Mouse (Mus musculus) hematopoietic stem cell, adult 5-6 weeks (primary cell): ENCODE results near the gene Krtap6-5. TPM values are rescaled to one million over a fixed set of nuclear protein-coding genes. Genes with fewer than 3 reads are reported as not detected.
"Not testable (repeated sequence)": the region's sequence is repeated elsewhere in the genome, so short reads cannot be mapped to it uniquely, and the experiment has no call there.

Experiments
- ATAC-seq, 2 experiments: fragments of 125-278 bp in 1 of 2; replicated peaks in 1 of 2; 2 replicates each; pipeline ENCODE4 v1.8.0; 2016 to 2017; ENCODE audit warnings: inconsistent platforms in 2 of 2, mild to moderate bottlenecking in 2 of 2, moderate number of reproducible peaks in 2 of 2, low read depth in 1 of 2, moderate TSS enrichment in 1 of 2; ENCODE audit not compliant: low FRiP score in 2 of 2, poor library complexity in 2 of 2, severe bottlenecking in 2 of 2, insufficient read depth in 1 of 2, low TSS enrichment in 1 of 2
- total RNA-seq: library from RNA; stranded (forward); fragments of 172-1452, 232-1000 nt; gene quantifications from 2 replicates; pipeline ENCODE4 v1.2.3, GENCODE M21; 2017

Krtap6-5 gene
- not detected in 2 replicates for total RNA-seq

DNA sequence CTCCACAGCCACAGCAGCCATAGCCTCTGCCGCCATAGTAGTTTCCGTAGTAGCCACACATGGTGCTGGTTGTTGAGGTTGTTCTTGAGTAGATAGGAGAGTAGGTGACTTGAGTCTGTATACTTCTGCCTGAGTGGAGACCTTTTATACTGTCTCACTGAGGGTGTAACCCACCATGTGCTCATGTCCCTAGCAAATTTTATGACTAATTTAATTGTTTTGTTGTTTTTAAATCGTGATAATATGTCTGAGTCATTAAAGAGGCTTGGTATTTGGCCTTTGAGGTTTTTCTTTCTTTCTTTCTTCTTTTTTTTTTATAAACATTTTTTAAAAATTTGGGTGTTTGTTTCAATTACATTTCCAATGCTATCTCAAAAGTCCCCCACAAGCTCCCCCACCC, at the start of gene Krtap6-5:
Gene Krtap6-5 (minus strand): TSS at position 101 of the 400 bp plus-strand sequence.
- ATAC-seq: no peak

DNA sequence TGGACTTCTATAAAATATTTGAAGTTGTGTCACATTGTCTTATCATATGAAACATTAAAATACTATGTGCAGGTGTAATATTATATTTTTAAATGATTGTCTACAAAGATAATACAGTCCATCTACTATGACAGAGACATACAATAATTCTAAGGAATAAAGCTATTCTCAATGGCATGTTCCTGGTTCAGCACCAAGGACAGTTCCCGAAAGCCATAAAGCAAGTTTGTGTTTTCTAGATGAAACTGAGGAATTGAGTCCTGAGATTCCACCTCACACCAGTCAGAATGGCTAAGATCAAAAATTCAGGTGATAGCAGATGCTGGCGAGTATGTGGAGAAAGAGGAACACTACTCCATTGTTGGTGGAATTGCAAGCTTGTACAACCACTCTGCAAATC, 23.4 kb upstream of the Krtap6-5 start:
- not testable (repeated sequence) for ATAC-seq

DNA sequence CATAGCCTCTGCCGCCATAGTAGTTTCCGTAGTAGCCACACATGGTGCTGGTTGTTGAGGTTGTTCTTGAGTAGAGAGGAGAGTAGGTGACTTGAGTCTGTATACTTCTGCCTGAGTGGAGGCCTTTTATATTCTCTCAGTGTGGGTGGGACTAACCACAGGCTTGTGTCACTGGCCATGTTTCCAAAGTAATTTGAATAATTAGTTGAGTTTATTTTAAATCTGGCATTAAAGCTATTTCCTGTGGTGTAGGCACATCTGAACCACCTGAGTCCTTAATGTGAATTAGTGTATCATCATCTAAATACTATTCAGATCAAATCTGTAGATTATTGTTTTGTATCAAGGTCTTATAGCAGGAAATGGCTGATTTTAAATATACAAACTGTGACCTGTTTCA, 16.2 kb upstream of the Krtap6-5 start, which contains the start of gene 1110025L11Rik:
Gene 1110025L11Rik (minus strand): TSS at position 101 of the 400 bp plus-strand sequence.
- not testable (repeated sequence) for ATAC-seq

DNA sequence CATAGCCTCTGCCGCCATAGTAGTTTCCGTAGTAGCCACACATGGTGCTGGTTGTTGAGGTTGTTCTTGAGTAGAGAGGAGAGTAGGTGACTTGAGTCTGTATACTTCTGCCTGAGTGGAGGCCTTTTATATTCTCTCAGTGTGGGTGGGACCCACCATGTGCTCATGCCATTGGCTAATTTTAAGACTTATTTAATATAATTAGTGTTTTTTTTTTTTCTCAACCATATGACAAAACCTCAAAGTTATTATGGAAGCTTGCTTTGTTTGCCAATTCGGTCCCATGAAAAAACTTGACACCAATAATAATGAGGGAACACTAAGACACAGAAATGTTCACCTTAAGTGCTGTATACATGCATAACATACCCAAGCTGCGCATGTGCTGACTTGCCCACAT, 6.3 kb downstream of the Krtap6-5 start, which contains the start of gene Gm10228:
Gene Gm10228 (minus strand): TSS at position 101 of the 400 bp plus-strand sequence.
- not testable (repeated sequence) for ATAC-seq

DNA sequence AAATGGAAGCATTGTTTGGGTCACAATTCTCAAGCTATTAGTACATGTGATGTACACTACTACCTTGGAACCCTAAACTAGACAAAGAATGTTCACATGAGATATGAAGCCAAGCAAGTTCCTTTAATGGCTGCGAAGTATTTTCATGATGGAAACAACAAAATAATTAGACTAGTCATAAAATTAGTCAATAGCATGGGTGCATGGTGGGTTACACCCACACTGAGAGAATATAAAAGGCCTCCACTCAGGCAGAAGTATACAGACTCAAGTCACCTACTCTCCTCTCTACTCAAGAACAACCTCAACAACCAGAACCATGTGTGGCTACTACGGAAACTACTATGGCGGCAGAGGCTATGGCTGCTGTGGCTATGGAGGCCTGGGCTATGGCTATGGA, 16.3 kb downstream of the Krtap6-5 start, which contains the start of gene Krtap6-1:
Gene Krtap6-1 (plus strand): TSS at position 301 of the 400 bp plus-strand sequence.
- not testable (repeated sequence) for ATAC-seq

DNA sequence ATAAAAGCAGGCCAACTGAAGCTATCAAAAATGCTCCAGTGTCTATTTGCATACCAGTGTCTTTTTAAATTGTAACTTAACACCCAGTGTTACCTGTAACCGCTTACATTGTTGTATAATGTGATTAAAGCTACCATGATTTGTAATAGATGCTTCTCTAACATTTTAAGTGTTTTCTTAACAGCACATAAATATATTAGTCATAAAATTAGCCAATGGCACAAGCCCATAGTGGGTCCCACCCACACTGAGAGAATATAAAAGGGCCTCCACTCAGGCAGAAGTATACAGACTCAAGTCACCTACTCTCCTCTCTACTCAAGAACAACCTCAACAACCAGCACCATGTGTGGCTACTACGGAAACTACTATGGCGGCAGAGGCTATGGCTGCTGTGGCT, 32.7 kb downstream of the Krtap6-5 start, which contains the start of gene Gm10229:
Gene Gm10229 (plus strand): TSS at position 301 of the 400 bp plus-strand sequence.
- not testable (repeated sequence) for ATAC-seq

DNA sequence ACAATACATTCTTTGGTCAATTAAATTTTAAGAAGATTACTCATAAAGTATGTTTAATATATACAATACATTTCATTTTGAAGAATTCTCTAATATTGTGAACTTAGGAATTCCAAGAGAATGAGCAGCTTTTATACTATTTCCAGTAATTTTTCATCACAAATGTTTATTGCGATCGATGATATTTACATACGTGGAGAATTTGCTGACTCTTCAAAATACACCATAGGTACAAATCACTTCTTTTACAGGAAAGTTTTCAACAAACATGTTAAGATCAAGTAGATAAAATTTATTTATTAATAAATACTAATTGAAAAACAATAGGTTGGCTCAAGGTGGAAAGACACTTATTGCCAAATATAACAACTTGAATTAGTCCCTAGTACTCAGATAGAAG, 33.7 kb downstream of the Krtap6-5 start:
- ATAC-seq: no peak

DNA sequence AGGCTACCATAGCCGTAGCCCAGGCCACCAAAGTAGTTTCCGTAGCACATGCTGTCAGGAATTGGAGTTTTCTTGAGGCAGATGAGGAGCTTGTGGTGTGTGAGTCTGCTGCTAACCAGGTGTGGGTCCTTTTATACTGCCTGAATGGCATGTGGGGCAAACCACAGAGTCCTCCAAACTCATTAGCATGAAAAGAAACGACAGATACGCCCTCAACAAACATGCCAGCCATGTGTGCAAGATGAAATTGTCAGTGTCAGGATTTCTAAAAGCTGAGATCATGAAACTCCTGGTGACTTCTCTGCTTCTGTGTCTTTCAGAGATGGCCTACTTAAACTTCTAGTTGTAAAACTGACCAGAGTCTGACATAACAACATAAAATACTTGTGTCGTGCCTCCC, 37.0 kb downstream of the Krtap6-5 start, which contains the start of gene Krtap22-2:
Gene Krtap22-2 (minus strand): TSS at position 101 of the 400 bp plus-strand sequence.
- no peak for ATAC-seq

Other genes with a start within 250 kb of the Krtap6-5 start
- gene Gm20741, start 235.7 kb downstream of the Krtap6-5 start, total RNA-seq: not detected in 2 replicates
- gene Krtap15, start 227.7 kb downstream of the Krtap6-5 start, total RNA-seq: not detected in 2 replicates
- not detected in 2 replicates for gene Krtap14, start 221.7 kb downstream of the Krtap6-5 start, total RNA-seq
- not detected in 2 replicates for gene Krtap19-1, start 178.5 kb downstream of the Krtap6-5 start, total RNA-seq
- not detected in 2 replicates for gene Krtap19-2, start 173.6 kb downstream of the Krtap6-5 start, total RNA-seq
- not detected in 2 replicates for gene Krtap19-3, start 169.8 kb downstream of the Krtap6-5 start, total RNA-seq
- gene Krtap19-4, start 162.8 kb downstream of the Krtap6-5 start, total RNA-seq: not detected in 2 replicates
- gene Krtap19-5, start 151.4 kb downstream of the Krtap6-5 start, total RNA-seq: not detected in 2 replicates
- gene Krtap19-9b, start 115.6 kb downstream of the Krtap6-5 start, total RNA-seq: not detected in 2 replicates
- gene Krtap16-3, start 85.0 kb downstream of the Krtap6-5 start, total RNA-seq: not detected in 2 replicates
- not detected in 2 replicates for gene Krtap22-2, start 37.1 kb downstream of the Krtap6-5 start, total RNA-seq
- gene Gm10229, start 32.6 kb downstream of the Krtap6-5 start, total RNA-seq: not detected in 2 replicates
- gene Krtap6-1, start 16.2 kb downstream of the Krtap6-5 start, total RNA-seq: not detected in 2 replicates
- not detected in 2 replicates for gene Gm10228, start 6.4 kb downstream of the Krtap6-5 start, total RNA-seq
- gene 1110025L11Rik, start 16.1 kb upstream of the Krtap6-5 start, total RNA-seq: not detected in 2 replicates
- gene Krtap6-3, start 36.1 kb upstream of the Krtap6-5 start, total RNA-seq: not detected in 2 replicates
- gene Gm6358, start 93.0 kb upstream of the Krtap6-5 start, total RNA-seq: not detected in 2 replicates
- not detected in 2 replicates for gene Gm10061, start 103.2 kb upstream of the Krtap6-5 start, total RNA-seq
- not detected in 2 replicates for gene Gm9789, start 110.1 kb upstream of the Krtap6-5 start, total RNA-seq
- not detected in 2 replicates for gene Gm7735, start 121.6 kb upstream of the Krtap6-5 start, total RNA-seq
- not detected in 2 replicates for gene 1110057P08Rik, start 126.9 kb upstream of the Krtap6-5 start, total RNA-seq
- not detected in 2 replicates for gene Krtap20-2, start 158.0 kb upstream of the Krtap6-5 start, total RNA-seq